Mouse (Mus musculus) cortical plate, adult 2 months (tissue): ENCODE measurements around the gene Zfp811. TPM values are rescaled to one million over a fixed set of nuclear protein-coding genes. Genes with fewer than 3 reads are reported as not detected.
"Not testable (repeated sequence)": the region's sequence is repeated elsewhere in the genome, so short reads cannot be mapped to it uniquely, and the experiment has no call there.

Experiments
- H3K27ac ChIP-seq: fragments of 200-500 bp; 2 replicates; pipeline ENCODE4 v1.5.1; 2012; ENCODE audit warnings: low read length, control low read depth, inconsistent platforms; ENCODE audit not compliant: insufficient read depth
- H3K4me1 ChIP-seq: fragments of 200-500 bp; 2 replicates; pipeline ENCODE4 v1.6.1; 2011; ENCODE audit warnings: low read length; ENCODE audit not compliant: control insufficient read depth, insufficient read depth
- H3K4me3 ChIP-seq: fragments of 200-500 bp; 2 replicates; pipeline ENCODE4 v1.5.1; 2011; ENCODE audit warnings: mild to moderate bottlenecking, low read length, control low read depth; ENCODE audit not compliant: insufficient read depth
- CTCF ChIP-seq: fragments of 200-500 bp; IDR thresholded peaks from 2 replicates; pipeline ENCODE4 v1.5.1; 2011; ENCODE audit warnings: mild to moderate bottlenecking, control low read depth, low read length; ENCODE audit not compliant: insufficient read depth; ENCODE audit errors: extremely low read depth
- POLR2A ChIP-seq: fragments of 200-500 bp; IDR thresholded peaks from 2 replicates; pipeline ENCODE4 v1.6.1; 2011; ENCODE audit warnings: mild to moderate bottlenecking, low read length, control low read depth; ENCODE audit not compliant: insufficient read depth; ENCODE audit errors: extremely low read depth
- polyA plus RNA-seq: library from polyadenylated mRNA; depleted of rRNA; stranded (reverse); fragments of >200 nt; gene quantifications from 2 replicates; pipeline ENCODE4 v1.2.3, GENCODE M21; 2012; rRNA removed

Zfp811 gene
- polyA plus RNA-seq = 6.4 and 7.9 TPM in 2 replicates

DNA sequence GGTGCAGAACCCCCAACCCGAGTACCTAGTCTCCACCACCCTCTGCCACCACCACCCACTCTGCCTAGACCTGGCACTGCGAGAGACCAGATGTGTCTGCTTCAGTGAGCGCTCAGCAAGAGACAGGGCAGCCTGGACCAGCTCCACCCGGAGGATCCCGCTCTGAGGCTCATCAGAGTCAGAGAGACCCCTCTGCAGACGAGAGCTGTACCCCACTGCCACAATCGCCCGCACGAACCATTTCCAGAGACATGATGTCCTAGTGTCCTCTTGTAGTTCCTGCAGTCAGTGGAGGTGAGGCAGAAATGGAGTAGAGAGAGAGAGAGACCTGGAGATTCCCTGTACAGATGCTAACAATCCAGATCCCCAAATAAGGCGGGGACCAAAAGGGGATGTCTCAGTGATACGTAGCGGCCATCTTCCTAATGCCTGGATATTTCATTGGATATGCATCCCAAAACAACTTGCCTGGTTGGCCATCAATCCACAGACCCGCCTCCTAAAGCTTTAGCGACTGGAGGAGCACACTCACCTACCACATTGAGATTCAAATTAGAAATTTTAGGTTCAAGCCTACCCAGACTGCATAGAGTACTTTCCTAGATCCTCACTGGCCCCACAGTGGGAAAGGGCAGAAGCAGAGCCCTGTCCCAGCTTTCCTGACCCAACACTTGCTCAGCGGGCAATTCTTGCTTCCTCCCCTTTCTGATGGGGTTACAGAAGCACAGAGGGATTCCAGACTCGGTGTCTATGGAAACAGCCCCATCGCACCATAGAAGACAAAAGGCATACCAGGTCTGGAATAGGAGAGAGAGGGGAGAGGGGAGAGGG, at the start of gene Zfp811:
Zfp811 (minus strand) TSS at position 388 of the 831 bp plus-strand sequence.
- peak within 1 kb of the TSS; percentile 52 for H3K4me3 ChIP-seq
- H3K4me1 ChIP-seq = peaks cover 1% of the 10 kb centered on the region; the same call in 1 of the 2 replicates
- H3K27ac ChIP-seq = no peak within 1 kb of the TSS
- TF ChIP-seq CTCF (no peak), POLR2A (no peak; the same call in 1 of the 2 replicates)

GRCm38 (mm10) chr17:32856713-32857112, 47.0 kb upstream of the Zfp811 start:
- H3K4me3 ChIP-seq, H3K4me1 ChIP-seq, H3K27ac ChIP-seq: not testable (repeated sequence)

GRCm38 (mm10) chr17:32851581-32851980, 41.9 kb upstream of the Zfp811 start:
- H3K4me3 ChIP-seq = no peak overlapping the region
- H3K27ac ChIP-seq = no peak overlapping the region
- TF ChIP-seq POLR2A (no peak), CTCF (no peak)
- no peaks in the 10 kb centered on the region for H3K4me1 ChIP-seq

DNA sequence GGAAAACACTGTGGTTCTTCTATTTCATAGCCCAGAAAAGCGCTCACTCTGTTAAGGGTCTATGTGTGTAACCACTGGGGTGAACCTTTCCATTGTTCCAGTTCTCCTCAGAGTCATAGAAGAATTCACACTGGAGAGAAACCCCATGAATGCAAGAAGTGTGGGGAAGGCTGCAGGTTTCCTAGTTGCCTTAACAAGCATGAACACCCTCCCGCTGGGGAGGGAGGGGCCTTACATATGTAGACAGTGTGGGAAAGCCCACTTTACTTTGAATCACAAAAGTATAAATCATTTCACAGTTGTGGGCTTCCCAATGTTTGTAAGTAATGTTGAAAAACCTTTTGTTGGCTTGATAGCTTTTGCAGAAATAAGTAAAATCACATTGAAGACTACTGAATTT, 31.7 kb upstream of the Zfp811 start:
- TF ChIP-seq POLR2A = no peak
- no peak for TF ChIP-seq CTCF
- Histone ChIP-seq H3K4me1 (no peaks in the 10 kb centered on the region; the same call in 1 of the 2 replicates), H3K4me3 (no peak overlapping the region), H3K27ac (no peak overlapping the region)

DNA sequence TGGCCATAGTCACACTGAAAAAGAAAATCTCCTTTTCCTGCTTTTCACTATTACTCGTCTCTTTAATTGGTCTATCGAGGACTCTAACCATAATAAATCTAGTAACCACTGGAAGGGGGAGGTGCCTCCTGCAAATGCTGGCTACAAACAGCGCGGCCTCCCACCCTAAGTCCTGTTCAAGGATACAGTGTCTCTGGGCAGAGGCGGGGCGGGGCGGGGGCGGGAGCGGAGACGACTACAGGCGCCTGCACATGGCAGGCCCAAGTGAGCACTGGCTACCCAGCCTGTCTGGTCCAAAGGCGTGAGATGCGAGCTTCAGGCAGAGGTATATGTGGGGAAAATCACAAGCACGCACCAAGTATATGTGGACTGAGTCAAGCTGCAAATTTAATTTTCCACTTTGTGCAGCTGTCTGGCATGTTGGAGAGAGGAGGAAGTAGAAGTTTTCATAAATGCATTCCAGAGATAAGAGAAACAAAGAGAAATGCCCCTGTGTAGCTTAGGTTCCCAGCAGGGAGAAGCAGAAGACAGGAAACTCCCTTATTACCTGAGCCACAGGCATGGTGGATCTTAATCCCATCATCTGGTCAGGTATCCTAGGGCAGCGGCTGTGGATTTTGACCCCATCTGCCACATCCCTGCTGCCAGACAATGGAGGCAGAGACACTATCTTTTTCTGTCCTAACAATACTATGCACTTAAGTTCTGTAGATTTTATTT, 29.5 kb upstream of the Zfp811 start:
- no peak overlapping the region for H3K4me3 ChIP-seq
- no peak for TF ChIP-seq CTCF
- TF ChIP-seq POLR2A = no peak
- H3K4me1 ChIP-seq = no peaks in the 10 kb centered on the region; the same call in 1 of the 2 replicates
- no peak overlapping the region for H3K27ac ChIP-seq

DNA sequence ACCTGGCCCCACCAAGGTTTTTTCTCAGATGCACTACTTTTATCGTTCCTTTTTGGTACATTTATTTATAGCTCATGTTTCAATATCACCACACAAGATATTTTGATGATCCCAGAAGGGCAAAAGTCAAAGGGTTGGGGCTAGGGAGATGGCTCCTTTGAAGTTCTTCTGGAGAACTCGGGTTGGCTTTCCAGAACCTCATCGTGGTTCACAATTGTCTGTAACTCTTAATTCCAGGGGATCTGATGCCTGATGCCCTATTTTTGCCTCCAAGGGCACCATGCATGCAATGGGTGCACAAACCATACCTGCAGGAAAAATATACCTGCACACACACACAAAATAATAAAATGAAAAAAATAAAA, 20.7 kb upstream of the Zfp811 start:
- no peak for TF ChIP-seq POLR2A
- TF ChIP-seq CTCF = no peak
- H3K4me3 ChIP-seq = peak overlapping the region; percentile 92
- no peak overlapping the region for H3K27ac ChIP-seq
- H3K4me1 ChIP-seq = no peaks in the 10 kb centered on the region

- Histone ChIP-seq H3K4me1 (no peaks in the 10 kb centered on the region), H3K27ac (peak within 1 kb of the TSS; percentile 78), H3K4me3 (peak within 1 kb of the TSS; percentile 92)
- TF ChIP-seq CTCF (no peak), POLR2A (peak; percentile 66; the same call in 1 of the 2 replicates)
Measured at GRCm38 (mm10) chr17:32829540-32830417, 20.0 kb upstream of the Zfp811 start, which contains the start of gene Zfp799. Gene Zfp799 (minus strand): TSS chr17:32830261.

GRCm38 (mm10) chr17:32816074-32816784, 6.5 kb upstream of the Zfp811 start:
- no peak overlapping the region for H3K4me3 ChIP-seq
- TF ChIP-seq POLR2A = no peak
- no peak for TF ChIP-seq CTCF
- no peaks in the 10 kb centered on the region; the same call in 1 of the 2 replicates for H3K4me1 ChIP-seq
- H3K27ac ChIP-seq = no peak overlapping the region

DNA sequence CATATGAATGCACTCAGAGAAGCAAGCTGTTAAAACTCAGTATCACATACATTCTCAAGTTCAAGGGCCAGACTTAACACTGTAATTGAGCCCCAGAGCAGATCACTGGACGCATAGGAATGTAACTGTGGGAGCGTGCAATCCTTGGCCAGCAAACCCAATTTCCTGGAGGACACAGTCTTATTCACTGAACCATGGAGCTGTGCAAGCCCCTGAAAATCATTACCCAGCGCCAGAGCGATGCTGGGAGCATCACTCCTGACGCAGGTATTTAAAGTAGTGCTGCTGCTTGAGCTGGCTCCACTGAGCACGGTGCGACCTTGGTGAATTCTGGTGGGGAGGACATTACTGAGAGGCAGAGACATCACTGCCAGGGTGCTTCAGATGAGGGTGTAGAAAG, 4.4 kb upstream of the Zfp811 start:
- no peak for TF ChIP-seq POLR2A
- Histone ChIP-seq H3K4me1 (no peaks in the 10 kb centered on the region; the same call in 1 of the 2 replicates), H3K27ac (no peak overlapping the region), H3K4me3 (no peak overlapping the region)
